Mouse (Mus musculus): ENCODE results near the gene Ift88.

- no peak for TF ChIP-seq CTCF (IDR thresholded peaks at IDR 0.05; ENCODE audit: low read depth)
- TF ChIP-seq EP300 (IDR thresholded peaks at IDR 0.05; ENCODE audit: low read depth), result no peak
These were observed 325 bp downstream of the Ift88 start for GRCm38 (mm10) chr14:57424212-57424561.
